Mouse (Mus musculus): ENCODE results near the gene Rpusd4. TPM values are rescaled to one million over a fixed set of nuclear protein-coding genes. Genes with fewer than 3 reads are reported as not detected.

The Rpusd4 gene
- total RNA-seq, 1 experiment = 28.8 TPM

DNA sequence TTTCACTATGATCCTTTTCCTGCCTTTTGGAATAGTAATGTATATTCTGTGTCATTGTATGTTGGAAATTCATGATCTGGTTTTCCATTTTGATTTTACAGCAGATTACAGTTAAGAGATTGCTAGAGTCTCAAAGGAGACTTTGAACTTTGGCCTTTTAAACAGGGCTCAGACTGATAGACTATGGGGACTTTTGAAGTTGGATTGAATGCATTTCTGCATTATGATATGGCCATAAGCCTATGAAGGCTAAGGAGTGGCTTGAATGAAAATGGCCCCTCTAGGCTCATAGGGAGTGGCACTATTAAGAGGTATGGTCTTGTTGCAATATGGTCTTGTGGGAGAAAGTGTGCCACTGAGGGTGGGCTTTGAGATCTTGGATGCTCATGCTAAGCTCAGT lies 30.1 kb downstream of the Rpusd4 start:
- Histone ChIP-seq H3K4me1 (ENCODE audit: control insufficient read depth in 2 of 2, insufficient read depth in 2 of 2, low read length in 2 of 2, poor library complexity in 1 of 2) (no peaks in the 10 kb centered on the region), H3K4me3 (ENCODE audit: insufficient read depth in 1 of 2, low read depth in 1 of 2, low read length in 2 of 2, poor library complexity in 1 of 2, severe bottlenecking in 1 of 2) (no peak overlapping the region), H3K9ac (ENCODE audit: insufficient read depth, low read depth, low read length, poor library complexity, severe bottlenecking) (no peak overlapping the region), H3K36me3 (ENCODE audit: control insufficient read depth, insufficient read depth, low read length, poor library complexity, severe bottlenecking) (no peaks in the 10 kb centered on the region), H3K9me3 (ENCODE audit: control insufficient read depth, insufficient read depth, low read depth, low read length) (no peaks in the 10 kb centered on the region), H3K27ac (ENCODE audit: insufficient read depth, low read depth, low read length, poor library complexity, severe bottlenecking) (no peak overlapping the region)
- TF ChIP-seq CHD2 (IDR thresholded peaks at IDR 0.05; ENCODE audit: low read depth, low read length) = no peak
- no peak for TF ChIP-seq ZNF384 (IDR thresholded peaks at IDR 0.05; ENCODE audit: low read depth, low read length)
- TF ChIP-seq HCFC1 (IDR thresholded peaks at IDR 0.05; ENCODE audit: borderline replicate concordance, insufficient read depth, low read length) = no peak
- TF ChIP-seq ZC3H11A (IDR thresholded peaks at IDR 0.05; ENCODE audit: borderline replicate concordance, low read depth, low read length) = no peak
- no peak for TF ChIP-seq MAFK (IDR thresholded peaks at IDR 0.05; ENCODE audit: insufficient read depth, low read depth, low read length)
- in situ Hi-C loops (cut with MboI; ENCODE audit: low sequenced_read_pairs in 2 of 2, unreplicated experiment in 2 of 2) = no loop called here
- DNase-seq (ENCODE audit: low read depth, low spot score) = no peak

DNA sequence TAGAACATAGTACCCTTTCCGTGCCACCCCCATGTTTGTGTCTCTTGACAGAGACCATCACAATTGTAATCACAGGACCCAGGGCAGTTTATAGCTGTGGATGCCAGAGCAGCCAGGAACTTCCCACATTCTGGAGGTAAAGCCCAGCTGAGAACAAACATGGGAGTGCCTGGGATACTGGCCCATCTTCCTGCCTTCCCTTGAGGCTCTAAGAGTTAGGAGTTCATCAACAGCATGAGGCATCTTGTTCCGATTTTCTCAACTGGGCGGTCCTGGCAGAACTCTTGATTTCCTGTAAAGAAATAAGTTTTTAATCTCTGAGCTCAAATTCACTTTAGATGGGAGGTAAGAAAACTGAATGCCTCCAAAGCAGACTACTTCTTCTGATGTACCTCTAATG lies 34.5 kb downstream of the Rpusd4 start:
- Histone ChIP-seq H3K9ac (ENCODE audit: insufficient read depth, low read depth, low read length, poor library complexity, severe bottlenecking) (no peak overlapping the region), H3K4me1 (ENCODE audit: control insufficient read depth in 2 of 2, insufficient read depth in 2 of 2, low read length in 2 of 2, poor library complexity in 1 of 2) (no peaks in the 10 kb centered on the region), H3K36me3 (ENCODE audit: control insufficient read depth, insufficient read depth, low read length, poor library complexity, severe bottlenecking) (no peaks in the 10 kb centered on the region), H3K4me3 (ENCODE audit: insufficient read depth in 1 of 2, low read depth in 1 of 2, low read length in 2 of 2, poor library complexity in 1 of 2, severe bottlenecking in 1 of 2) (no peak overlapping the region), H3K9me3 (ENCODE audit: control insufficient read depth, insufficient read depth, low read depth, low read length) (no peaks in the 10 kb centered on the region), H3K27ac (ENCODE audit: insufficient read depth, low read depth, low read length, poor library complexity, severe bottlenecking) (no peak overlapping the region)
- in situ Hi-C loops (cut with MboI; ENCODE audit: low sequenced_read_pairs in 2 of 2, unreplicated experiment in 2 of 2) = no loop called here
- no peak for DNase-seq (ENCODE audit: low read depth, low spot score)
- TF ChIP-seq ZNF384 (IDR thresholded peaks at IDR 0.05; ENCODE audit: low read depth, low read length) (no peak), MAFK (IDR thresholded peaks at IDR 0.05; ENCODE audit: insufficient read depth, low read depth, low read length) (no peak), ZC3H11A (IDR thresholded peaks at IDR 0.05; ENCODE audit: borderline replicate concordance, low read depth, low read length) (no peak), CHD2 (IDR thresholded peaks at IDR 0.05; ENCODE audit: low read depth, low read length) (no peak), HCFC1 (IDR thresholded peaks at IDR 0.05; ENCODE audit: borderline replicate concordance, insufficient read depth, low read length) (no peak)

DNA sequence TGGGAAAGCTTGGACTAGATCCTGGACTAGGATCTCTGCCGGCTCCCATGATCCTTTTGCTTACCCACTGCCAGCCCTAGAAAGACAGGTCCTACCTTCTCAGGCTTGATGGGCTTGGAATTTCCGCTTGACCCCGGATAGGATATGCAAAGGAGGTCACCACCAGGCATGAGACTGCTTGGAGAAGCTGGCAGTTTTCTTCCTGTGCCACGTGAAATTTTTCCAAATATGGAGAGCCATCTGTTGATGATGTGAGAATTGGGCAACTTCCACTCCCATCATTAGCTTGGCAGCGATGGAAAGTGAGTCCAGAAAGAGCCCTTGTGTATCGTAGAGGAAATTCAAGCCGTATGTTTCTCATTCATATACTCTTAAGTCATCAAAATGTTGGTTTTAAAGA lies 39.8 kb downstream of the Rpusd4 start:
- no peak overlapping the region for H3K27ac ChIP-seq (ENCODE audit: insufficient read depth, low read depth, low read length, poor library complexity, severe bottlenecking)
- no peak overlapping the region for H3K4me3 ChIP-seq (ENCODE audit: insufficient read depth in 1 of 2, low read depth in 1 of 2, low read length in 2 of 2, poor library complexity in 1 of 2, severe bottlenecking in 1 of 2)
- no peak overlapping the region for H3K9ac ChIP-seq (ENCODE audit: insufficient read depth, low read depth, low read length, poor library complexity, severe bottlenecking)
- no peaks in the 10 kb centered on the region for H3K36me3 ChIP-seq (ENCODE audit: control insufficient read depth, insufficient read depth, low read length, poor library complexity, severe bottlenecking)
- TF ChIP-seq MAFK (IDR thresholded peaks at IDR 0.05; ENCODE audit: insufficient read depth, low read depth, low read length) (no peak), HCFC1 (IDR thresholded peaks at IDR 0.05; ENCODE audit: borderline replicate concordance, insufficient read depth, low read length) (no peak), ZC3H11A (IDR thresholded peaks at IDR 0.05; ENCODE audit: borderline replicate concordance, low read depth, low read length) (no peak), CHD2 (IDR thresholded peaks at IDR 0.05; ENCODE audit: low read depth, low read length) (no peak), ZNF384 (IDR thresholded peaks at IDR 0.05; ENCODE audit: low read depth, low read length) (no peak)
- in situ Hi-C loops (cut with MboI; ENCODE audit: low sequenced_read_pairs in 2 of 2, unreplicated experiment in 2 of 2) = no loop called here
- no peak for DNase-seq (ENCODE audit: low read depth, low spot score)
- no peaks in the 10 kb centered on the region for H3K9me3 ChIP-seq (ENCODE audit: control insufficient read depth, insufficient read depth, low read depth, low read length)
- no peaks in the 10 kb centered on the region for H3K4me1 ChIP-seq (ENCODE audit: control insufficient read depth in 2 of 2, insufficient read depth in 2 of 2, low read length in 2 of 2, poor library complexity in 1 of 2)

DNA sequence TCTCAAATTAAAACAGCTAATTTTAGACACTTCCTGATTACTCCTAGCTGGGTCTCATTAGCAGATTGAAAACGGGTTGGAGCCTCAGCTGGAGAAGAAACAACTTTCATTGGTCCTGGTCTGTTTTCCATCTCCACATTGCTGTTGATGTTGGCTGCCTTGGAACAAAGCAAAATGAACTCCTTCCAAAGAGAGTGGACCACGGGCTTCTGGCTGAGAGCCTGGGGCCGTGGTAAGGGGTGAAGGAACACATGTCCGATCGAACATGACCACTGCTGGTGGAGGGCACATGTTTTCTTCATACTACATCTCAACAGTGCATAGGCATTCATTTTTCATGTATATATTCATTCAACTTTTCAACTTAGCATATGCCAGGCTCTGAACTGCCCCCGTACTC lies 42.7 kb downstream of the Rpusd4 start:
- no peaks in the 10 kb centered on the region for H3K4me1 ChIP-seq (ENCODE audit: control insufficient read depth in 2 of 2, insufficient read depth in 2 of 2, low read length in 2 of 2, poor library complexity in 1 of 2)
- H3K4me3 ChIP-seq (ENCODE audit: insufficient read depth in 1 of 2, low read depth in 1 of 2, low read length in 2 of 2, poor library complexity in 1 of 2, severe bottlenecking in 1 of 2) = no peak overlapping the region
- no peak for TF ChIP-seq HCFC1 (IDR thresholded peaks at IDR 0.05; ENCODE audit: borderline replicate concordance, insufficient read depth, low read length)
- no peak for TF ChIP-seq MAFK (IDR thresholded peaks at IDR 0.05; ENCODE audit: insufficient read depth, low read depth, low read length)
- no peak for TF ChIP-seq ZC3H11A (IDR thresholded peaks at IDR 0.05; ENCODE audit: borderline replicate concordance, low read depth, low read length)
- TF ChIP-seq CHD2 (IDR thresholded peaks at IDR 0.05; ENCODE audit: low read depth, low read length) = no peak
- no peak for TF ChIP-seq ZNF384 (IDR thresholded peaks at IDR 0.05; ENCODE audit: low read depth, low read length)
- no peak for DNase-seq (ENCODE audit: low read depth, low spot score)
- H3K36me3 ChIP-seq (ENCODE audit: control insufficient read depth, insufficient read depth, low read length, poor library complexity, severe bottlenecking) = no peaks in the 10 kb centered on the region
- in situ Hi-C loops (cut with MboI; ENCODE audit: low sequenced_read_pairs in 2 of 2, unreplicated experiment in 2 of 2) = no loop called here
- no peaks in the 10 kb centered on the region for H3K9me3 ChIP-seq (ENCODE audit: control insufficient read depth, insufficient read depth, low read depth, low read length)
- H3K9ac ChIP-seq (ENCODE audit: insufficient read depth, low read depth, low read length, poor library complexity, severe bottlenecking) = no peak overlapping the region
- H3K27ac ChIP-seq (ENCODE audit: insufficient read depth, low read depth, low read length, poor library complexity, severe bottlenecking) = no peak overlapping the region

DNA sequence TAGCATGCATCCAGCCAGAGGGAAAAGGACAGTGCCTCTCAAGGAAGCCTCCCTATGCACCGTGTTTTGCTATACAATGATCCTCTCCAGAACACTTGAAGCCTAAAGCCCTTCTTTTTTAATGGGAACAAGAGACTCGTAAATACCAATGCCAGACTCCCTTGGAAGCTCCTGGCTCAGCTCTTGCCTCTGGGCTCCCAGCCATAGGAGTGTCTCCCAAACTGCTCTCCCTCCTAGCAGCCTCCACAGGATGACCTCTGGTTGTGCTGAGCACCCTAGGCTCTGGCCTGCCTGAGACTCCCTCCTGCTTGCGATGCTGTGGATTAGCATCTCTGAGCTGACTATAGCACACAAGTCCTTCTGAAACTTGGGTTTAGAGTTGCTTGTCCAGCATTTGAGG lies 44.9 kb downstream of the Rpusd4 start:
- no peak for DNase-seq (ENCODE audit: low read depth, low spot score)
- Histone ChIP-seq H3K4me1 (ENCODE audit: control insufficient read depth in 2 of 2, insufficient read depth in 2 of 2, low read length in 2 of 2, poor library complexity in 1 of 2) (peaks cover 0 to 5% of the 10 kb centered on the region in 2 experiments; a peak in 2 of 4 replicates), H3K4me3 (ENCODE audit: insufficient read depth in 1 of 2, low read depth in 1 of 2, low read length in 2 of 2, poor library complexity in 1 of 2, severe bottlenecking in 1 of 2) (no peak overlapping the region)

More for the DNA sequence above, 44.9 kb downstream of the Rpusd4 start:
- Histone ChIP-seq H3K36me3 (ENCODE audit: control insufficient read depth, insufficient read depth, low read length, poor library complexity, severe bottlenecking) (no peaks in the 10 kb centered on the region), H3K9me3 (ENCODE audit: control insufficient read depth, insufficient read depth, low read depth, low read length) (no peaks in the 10 kb centered on the region), H3K9ac (ENCODE audit: insufficient read depth, low read depth, low read length, poor library complexity, severe bottlenecking) (no peak overlapping the region), H3K27ac (ENCODE audit: insufficient read depth, low read depth, low read length, poor library complexity, severe bottlenecking) (no peak overlapping the region)
- in situ Hi-C loops (cut with MboI; ENCODE audit: low sequenced_read_pairs in 2 of 2, unreplicated experiment in 2 of 2) = no loop called here
- TF ChIP-seq ZC3H11A (IDR thresholded peaks at IDR 0.05; ENCODE audit: borderline replicate concordance, low read depth, low read length) = no peak
- no peak for TF ChIP-seq HCFC1 (IDR thresholded peaks at IDR 0.05; ENCODE audit: borderline replicate concordance, insufficient read depth, low read length)
